Mouse (Mus musculus): ENCODE measurements at regions not wholly inside any gene's neighbourhood (a gene's known extent, or its start where the extent isn't known, plus 50 kb on each side); places are given as distances from the start of the nearest gene placed in this dataset.

DNA sequence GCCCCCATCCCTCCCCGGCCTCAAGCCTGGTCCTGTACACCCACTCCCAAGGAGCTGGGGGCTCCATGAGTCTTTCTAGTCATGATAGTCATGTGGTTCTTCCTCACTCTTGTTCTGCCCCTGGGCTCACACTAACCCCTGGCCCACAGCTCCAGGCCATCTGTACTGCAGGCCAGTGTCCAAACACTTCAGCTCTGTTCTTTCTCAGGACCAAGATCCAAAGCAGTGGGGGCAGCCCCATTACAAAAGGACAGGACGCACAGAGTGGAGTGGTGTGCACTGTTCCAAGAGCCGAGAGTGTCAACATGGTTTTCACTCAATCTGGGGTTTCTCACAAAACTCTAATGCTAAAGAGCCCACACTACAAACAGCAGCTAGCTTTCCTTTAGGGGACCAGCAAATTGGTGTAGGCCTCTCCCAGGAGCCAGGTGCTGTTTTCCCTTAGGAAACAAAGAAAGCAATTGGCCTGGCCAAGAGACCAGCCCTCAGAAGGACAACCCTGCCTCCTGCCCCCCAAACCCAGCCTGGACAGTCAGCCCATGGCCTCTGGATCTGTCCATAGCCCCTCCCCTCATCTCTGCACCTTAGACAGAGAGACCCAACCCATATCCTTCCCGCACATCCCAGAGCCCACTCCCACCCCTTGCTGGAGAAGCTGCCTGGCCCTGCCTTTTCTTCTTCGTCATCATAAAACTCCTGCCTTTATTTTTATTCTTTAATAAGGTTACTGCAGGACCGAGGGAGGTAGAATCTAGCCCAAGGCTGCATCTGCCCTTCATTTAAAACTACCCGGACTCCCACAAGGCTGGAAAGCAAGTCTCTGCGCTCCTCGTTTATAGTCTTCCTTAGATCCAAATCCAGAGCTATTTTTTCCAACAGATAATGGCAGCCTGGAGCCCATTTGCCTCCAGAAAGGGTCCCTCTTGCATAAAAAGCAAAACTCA is 188.2 kb upstream of the Cdh5 start:
- TF ChIP-seq CTCF (IDR thresholded peaks at IDR 0.05; ENCODE audit: borderline replicate concordance, control insufficient read depth, extremely low read depth, insufficient read depth, low read length, poor library complexity) (no peak), POLR2A (IDR thresholded peaks at IDR 0.05; ENCODE audit: control insufficient read depth, extremely low read depth, insufficient read depth, low read length, poor library complexity) (no peak)

Measured in thymus, adult 2 months (tissue).